Mouse (Mus musculus): ENCODE data around the gene Hspb6.

The Hspb6 gene

DNA sequence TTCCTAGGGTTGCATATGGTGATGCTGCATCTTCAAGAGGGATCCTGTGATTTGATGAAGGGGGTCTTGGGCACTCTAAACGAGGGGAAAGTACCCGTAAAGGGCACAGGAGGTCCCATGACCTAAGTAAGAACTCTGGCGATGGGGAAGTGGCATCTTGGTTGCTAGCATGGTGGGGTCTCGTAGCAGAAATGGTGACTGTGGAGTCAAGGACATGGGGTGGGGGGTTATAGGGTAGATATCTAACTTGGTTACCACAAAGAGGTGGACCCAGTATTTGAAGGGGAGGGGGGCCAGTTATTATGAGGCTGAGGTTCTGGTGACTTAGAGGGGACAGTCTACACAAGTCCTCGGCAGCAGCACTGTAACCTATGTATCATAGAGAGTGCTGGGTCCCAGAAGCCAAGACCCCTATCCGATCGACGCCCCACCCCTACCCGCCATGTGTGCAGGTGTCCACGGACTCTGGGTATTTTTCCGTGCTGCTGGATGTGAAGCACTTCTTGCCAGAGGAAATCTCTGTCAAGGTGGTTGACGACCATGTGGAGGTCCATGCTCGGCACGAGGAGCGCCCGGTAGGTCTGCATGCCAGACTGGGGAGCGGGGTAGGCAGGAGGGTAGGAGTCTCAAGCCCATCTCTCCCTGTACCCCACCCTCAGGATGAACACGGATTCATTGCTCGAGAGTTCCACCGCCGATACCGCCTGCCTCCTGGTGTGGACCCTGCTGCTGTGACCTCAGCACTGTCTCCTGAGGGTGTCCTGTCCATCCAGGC is 2.0 kb downstream of the Hspb6 start:
- DNase-seq, result no peak

DNA sequence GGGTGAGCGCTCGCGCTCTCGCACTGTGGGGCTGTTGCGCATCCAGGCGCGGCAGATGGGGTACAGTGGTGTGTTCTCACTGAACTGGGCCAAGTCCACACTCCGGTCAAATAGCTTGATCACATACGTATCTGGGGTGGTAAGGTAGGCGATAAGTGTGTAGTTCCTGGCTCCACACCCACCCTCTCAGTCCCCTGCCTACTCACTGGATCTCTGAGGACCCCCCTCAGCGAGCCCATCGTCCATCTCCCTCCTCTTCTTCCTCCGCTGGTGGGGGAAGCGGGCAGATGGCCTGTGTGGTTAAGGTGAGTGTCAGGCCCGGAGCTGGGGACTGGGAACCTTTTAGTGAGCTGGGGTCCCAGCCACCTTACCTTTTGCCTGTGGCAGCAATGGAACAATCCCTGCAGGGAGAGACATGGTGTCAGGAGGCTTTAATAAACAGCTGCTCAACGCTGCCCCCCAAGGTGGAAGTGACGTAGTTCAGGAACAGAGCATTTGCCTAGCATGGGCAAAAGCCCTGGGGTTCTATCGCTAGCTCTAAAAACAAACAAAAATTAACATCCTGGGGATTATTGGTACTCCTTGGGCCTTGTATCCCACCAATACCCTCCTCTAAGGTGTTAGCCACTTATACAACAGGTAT is 5.0 kb downstream of the Hspb6 start:
- peak; percentile 35 for DNase-seq

DNA sequence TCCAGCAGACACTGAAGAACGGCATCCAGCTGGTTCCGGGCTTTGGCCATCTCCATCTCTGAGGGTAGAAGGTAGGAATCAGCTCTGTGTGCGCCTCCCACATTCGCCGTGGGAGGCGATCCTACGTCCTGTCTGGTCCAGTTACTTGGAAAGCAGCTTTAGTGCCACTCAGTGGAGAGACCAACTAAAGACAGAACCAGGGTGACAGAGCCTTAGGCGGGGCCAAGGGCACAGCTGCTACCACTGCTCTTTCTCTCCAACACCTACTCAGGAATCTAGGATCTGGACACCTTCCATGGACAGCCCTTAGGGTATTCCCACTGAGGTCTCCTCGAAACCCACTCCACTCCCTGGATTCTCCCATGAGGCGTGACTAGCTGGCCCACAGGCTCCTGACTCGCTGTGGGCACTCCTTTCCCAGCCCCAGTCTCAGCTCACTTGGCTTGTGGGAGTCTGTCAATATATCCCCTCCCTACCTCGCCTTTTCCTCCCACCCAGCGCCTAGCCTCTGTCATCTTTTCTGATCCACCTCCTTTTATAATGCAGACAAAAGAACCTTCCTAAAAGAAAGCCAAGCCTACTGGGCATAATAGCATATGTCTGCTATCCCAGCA is 6.0 kb downstream of the Hspb6 start:
- no peak for DNase-seq

DNA sequence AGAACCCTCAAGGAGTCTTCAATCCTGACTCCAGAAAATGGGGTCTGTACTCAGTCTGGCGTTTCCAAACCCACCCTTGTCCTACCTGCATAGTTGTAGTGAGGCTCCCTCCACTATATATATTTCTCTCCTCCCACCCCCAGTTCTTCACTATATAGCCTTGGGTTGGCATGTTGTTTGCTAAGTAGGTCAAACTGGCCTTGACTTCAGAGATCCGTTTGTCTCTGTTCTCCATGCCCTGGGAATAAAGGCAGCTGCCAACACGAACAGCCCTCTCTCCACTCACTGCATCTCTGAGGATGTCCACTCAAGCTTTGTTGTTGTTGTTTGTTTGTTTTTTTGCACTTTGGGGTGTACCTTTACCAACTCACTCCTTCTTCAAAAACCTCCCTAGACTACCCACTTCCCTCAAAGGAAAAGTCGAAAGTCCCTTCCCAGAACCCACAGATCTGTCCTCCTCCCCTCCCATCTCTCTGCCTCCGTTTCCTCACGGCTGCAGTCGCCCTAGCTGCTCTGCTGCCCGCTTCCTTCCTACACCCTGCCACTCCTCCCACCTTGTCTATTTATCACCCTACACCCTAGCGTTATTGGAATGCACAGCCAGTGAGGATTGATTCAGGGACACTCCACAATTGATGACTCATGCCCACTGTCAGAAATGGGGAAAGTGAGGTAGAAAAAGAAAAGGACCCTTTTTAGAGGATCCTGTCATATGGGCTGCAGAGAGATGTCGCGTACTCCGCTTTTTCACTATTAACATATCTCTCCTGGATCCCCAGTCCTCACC is 6.9 kb downstream of the Hspb6 start:
- DNase-seq, result no peak

DNA sequence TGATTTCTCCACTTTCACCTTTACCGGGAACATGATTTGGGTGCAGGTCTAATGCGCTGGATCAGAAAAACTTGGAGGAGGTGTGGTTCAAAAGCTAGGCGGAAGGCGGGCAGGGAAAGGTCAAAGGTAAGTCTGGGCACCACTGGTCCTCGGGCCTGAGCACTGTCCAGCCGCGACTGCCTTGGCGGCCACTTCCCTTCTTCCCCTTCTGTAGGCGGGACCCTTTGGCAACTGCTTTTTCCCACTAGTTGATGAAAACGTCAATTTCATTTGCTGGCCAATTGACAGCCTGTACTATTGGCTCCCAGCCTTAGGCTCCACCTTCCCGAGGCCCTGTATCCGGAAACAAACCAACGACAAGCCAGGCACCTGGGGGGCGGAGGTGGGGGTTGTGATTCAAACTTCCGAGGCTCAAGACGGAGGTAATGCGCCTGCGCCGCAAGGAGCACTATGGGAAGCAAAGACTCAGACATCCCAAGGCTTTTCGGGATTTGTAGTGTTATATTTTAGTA is 7.5 kb downstream of the Hspb6 start, which contains the start of gene Lin37:
Lin37 (minus strand) TSS at position 396 of the 512 bp plus-strand sequence.
- DNase-seq, result peak; percentile 97

DNA sequence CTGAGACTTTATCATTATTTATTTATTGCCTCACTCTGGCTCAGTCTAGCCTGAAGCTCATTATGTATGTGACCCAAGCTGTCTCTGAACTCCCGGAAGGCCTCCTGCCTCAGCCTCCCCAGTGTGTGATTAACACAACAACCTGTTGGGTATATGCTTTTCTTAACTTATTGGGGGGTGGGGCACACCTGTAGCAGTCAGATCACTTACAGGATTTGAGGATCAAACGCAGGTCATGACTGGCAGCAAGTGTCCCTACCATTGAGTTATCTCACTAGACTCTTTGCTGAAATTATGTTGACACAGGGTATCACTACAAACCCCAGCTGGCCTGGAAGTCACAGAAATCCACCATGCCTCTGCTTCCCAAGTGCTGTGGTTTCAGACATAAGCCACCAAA is 8.3 kb downstream of the Hspb6 start:
- no peak for DNase-seq

DNA sequence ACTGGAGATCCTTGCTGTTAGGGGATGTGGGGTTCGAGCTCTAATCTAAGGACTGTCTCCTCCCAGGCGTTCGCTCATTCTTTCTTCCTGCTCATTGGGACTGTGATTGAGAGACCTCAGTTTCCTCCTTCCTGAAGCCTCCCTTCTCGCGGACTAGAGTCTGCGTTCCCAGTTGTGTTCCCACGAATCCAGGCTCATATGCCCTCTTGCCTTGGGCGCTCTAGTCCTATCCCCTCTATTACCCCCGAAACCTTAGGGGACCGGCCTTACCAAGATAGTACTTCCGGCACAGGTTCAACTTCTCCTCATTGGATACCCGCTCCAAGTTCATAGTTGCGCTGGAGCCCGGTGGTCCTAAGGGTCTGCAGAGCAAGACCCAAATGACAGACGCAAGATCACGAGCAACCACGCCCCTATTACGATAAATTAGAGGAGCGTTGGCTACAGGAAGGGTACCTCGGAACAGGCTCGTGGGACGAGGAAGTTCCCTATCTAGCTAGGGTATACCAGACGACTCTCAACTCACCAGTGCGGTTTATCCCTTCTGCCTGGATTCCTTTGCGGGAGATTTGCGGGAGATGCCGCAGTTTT is 10.6 kb downstream of the Hspb6 start:
- DNase-seq, result no peak

DNA sequence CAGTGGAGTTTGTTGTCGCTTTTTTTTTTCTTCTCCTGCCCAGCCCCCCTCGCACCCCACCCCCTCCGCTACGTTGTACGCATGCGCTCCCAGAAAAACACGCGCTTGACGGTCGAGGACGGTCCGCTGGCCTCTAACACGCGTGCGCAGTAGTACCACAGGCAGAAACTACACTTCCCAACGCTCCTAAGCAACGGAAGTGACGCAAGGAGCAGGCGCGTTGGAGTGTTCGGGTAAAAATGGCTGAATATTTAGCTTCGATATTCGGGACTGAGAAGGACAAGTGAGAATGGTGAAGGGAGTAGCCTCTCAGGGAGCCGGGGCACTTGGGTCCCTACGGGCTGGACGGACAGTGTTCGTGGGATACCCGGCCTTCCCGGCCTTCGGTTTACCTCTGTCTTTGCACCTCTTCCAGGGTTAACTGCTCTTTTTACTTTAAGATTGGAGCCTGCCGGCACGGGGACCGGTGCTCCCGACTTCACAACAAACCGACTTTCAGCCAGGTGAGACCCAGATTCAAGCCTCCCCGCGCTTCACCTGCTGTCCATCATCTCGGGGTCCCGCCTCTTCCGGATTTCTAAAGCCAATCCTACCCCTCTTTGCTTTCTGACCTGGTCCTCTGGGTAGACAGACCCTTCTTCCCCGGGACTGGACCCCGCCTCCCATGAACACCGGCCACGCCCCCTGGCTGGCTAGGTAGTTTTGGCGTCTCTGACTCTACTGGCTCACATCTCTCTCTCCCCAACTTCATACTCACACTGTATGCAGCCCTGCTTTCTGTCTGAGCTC is 11.3 kb downstream of the Hspb6 start, which contains the start of the genes U2af1l4, Gm49396 and Psenen:
U2af1l4 (plus strand) TSS at position 185 of the 789 bp plus-strand sequence.
Gm49396 (plus strand) TSS at position 228 of the 789 bp plus-strand sequence.
Psenen (minus strand) TSS at position 511 of the 789 bp plus-strand sequence.
- peak; percentile 98 for DNase-seq

DNA sequence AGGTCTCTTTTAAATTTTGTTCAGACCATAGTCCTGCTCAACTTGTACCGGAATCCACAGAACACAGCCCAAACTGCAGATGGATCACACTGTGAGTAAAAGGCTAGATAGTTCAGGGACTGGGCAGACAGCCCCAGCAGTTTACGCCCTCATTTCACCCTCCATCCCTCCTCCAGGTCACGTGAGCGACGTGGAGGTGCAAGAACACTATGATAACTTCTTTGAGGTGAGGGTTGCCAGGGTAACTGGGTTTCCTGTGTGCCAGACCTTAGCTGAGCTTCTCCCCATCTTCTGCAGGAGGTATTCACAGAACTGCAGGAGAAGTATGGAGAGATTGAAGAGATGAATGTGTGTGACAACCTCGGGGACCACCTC is 11.9 kb downstream of the Hspb6 start:
- DNase-seq, result no peak

DNA sequence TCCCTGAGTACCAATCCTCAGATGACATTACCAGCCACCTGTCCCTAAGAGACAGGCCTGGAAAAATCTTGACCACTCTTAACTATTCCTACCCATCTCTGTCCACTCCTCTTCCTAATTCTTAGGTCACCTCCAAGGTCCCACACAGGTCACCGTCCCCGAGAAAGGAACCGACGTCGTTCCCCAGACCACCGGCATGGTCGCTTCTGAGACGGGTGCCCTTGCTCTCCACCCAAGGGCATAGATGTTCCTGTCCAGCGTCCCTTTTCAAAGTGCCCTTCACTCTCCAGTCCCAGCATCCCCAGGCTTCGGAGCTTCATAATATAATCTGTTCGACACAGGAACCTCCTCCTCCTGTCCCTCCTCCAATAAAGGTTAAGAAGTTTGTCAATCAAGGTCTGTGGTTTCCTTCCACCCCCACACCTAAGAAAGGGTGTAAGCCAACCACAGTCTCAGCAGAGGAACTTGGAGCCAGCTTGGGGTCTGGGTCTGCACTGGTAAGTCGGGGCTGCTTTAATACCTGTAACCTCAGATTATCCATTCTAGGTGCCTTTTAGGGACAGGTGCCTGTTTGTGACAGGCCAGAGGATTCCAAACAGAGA is 13.1 kb downstream of the Hspb6 start, which contains the start of gene Igflr1:
Igflr1 (plus strand) TSS at position 458 of the 602 bp plus-strand sequence.
- no peak for DNase-seq

DNA sequence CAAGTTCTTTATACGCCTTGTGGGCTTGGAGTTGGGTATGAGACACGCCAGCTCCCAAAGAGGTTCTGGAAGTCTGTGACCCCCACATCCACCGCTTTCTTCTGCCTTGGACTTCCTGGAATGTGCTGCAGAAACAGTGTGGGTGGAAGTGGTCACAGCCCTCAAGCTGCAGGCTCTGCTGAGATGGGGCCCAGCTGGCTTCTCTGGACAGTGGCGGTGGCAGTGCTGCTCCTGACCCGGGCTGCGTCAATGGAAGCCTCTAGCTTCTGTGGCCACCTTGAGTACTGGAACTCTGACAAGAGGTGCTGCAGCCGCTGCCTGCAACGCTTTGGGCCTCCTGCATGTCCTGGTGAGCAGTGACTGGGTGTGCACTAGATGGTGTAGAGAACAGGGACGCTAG is 14.1 kb downstream of the Hspb6 start:
- no peak for DNase-seq

DNA sequence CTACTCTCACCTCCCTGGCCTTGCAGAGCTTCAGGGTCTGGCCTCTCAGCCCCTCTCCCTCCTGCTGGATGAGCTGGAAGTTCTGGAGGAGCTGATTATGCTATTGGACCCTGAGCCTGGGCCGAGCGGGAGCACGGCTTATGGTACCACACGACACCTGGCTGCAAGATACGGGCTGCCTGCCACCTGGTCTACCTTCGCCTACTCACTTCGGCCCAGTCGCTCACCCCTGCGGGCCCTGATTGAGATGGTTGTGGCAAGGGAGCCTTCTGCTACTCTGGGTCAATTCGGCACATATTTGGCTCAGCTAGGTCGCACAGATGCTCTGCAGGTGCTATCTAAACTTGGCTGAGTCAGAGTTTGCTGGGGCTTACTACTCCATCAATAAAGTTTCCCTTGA is 15.6 kb downstream of the Hspb6 start:
- no peak for DNase-seq

DNA sequence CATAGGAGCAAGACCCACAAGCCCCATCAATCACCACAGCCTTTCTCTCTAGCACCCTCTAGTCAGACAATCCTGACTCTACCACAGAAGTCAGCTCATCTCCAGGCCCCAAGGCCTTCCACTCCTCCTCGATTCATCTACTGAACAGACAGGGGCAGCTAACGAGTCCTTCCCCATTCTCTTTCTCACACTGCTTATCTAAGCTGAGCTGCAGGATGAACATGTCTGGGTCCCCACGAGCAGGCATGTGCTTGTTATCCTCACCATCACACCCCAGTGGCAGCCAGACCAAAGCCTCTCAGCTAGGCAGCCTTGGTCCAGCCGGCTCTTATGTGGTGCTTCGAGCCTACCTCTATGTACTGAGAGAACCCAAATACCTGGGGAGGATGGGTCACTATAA is 20.4 kb downstream of the Hspb6 start:
- no peak for DNase-seq

DNA sequence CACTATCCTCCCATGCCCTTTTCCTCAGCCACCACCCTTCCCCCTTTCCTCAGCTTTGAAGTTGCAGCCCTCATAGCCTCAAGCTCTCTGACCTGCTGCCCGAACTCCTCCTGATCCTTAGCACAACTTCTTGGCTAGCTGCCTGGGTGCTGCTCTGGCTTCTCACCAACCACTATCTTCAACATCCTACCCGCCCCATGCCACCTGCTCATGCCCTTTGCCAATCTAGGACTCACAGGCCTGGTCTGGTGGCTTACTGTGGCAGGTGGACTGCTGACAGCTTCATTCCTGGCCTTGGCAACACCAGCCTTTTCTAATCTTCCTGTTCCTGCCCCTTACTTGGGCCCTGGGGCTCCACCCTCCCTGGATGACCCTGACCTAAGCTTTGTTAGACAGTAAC is 21.0 kb downstream of the Hspb6 start:
- DNase-seq, result no peak

DNA sequence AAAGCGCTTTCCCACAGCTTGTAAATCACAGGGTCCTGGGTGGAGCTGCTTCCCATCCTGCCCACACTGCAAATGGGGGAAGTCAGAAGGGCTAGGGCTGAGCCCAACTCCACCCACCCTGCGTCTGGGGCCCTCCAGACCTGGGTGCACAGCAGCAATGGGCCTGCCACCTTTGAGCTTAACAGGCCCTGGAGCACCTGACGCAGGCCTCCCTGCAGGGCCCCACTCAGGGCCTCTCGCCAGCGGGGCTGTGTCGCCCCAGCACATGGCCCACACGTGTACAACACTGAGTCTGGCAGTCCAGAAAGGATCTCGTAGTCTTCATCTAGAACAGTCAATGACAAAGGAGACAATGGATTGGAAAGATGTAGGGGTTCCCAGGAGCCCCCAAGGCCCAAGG is 28.0 kb downstream of the Hspb6 start:
- DNase-seq, result no peak

DNA sequence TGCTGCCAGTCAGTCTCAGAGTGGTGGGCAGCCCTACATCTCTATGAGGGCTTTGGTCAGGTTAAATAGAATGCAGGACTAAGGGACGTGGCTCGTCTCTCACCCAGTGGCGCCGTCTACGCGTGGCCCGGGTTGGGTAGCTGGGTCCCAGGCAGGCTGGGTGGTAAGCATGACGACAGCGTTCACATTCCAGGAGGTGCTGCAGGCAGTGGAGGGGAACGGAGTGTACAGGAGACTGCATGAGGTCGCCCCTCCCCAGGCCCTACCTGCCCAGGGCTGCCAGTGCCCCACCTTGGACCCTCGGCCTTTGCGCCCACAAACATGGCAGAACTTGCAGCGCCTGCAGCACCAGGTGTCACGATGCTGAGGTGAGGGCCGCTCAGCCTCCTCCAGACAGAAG is 29.6 kb downstream of the Hspb6 start:
- DNase-seq, result no peak

DNA sequence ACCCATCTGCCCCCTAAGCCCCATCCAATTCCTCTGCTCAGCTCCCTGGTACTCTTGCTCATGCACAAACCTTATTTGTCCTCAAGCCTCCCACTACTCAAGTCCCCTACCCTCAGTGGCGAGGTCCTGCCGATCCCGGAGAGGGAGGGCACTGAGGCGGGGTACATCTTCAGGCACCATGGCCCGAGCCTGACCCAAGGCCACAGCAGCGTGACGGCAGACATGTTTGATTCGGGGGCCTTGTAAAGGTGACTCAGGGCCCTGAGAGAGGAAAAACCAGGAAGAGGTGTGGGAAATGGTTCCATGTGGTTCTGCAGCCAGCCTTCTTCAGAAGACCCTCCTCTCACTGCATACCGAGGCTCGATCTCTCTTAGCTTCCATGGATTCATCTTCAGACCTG is 32.4 kb downstream of the Hspb6 start:
- DNase-seq, result no peak

DNA sequence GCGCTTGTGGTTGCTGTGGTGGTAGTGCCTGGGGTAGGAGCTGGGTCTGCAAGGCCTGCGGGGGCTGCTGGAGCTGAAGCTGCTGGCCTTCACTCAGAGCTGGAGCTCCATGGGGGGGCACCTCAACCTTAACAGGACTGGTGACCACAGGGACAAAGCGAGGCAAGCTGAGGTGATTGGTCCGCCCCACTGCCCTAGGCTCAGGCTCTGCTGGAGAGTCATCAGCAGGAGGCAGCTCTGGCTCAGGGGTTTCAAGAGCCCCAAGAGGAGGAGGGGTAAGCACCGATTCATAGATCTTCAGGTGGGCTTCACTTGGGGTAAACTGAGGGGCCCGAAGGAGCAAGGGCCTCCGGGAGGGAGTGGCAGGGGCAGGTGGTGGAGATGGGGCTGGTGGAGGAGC is 33.2 kb downstream of the Hspb6 start:
- DNase-seq, result no peak

DNA sequence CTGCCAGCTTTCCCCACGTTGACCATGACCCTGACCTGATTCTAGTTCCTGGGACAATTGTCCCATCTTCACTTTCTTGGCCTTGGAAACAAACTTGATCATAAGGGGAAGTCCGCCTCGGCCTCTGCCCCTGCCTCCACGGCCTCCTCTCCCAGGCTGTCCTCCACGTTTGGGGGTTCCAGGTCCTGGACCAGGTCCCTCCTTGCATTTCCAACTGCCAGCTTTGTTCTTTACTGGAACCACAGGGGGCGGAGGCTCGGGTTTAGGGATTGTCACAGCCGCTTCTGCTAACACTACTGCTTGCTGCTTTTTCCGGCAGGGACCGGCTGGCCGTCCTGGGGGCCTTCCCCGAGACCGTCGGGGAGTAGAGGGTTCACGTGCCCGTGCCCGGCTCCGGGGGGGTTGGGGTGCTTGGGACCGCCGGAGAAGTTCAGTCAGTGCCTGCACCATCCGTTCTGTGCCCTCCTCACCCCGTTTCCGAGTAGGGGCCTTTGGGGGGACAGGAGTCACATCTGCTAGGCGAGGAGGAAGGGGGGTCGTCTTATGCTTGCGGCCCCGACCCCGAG is 34.6 kb downstream of the Hspb6 start:
- no peak for DNase-seq

DNA sequence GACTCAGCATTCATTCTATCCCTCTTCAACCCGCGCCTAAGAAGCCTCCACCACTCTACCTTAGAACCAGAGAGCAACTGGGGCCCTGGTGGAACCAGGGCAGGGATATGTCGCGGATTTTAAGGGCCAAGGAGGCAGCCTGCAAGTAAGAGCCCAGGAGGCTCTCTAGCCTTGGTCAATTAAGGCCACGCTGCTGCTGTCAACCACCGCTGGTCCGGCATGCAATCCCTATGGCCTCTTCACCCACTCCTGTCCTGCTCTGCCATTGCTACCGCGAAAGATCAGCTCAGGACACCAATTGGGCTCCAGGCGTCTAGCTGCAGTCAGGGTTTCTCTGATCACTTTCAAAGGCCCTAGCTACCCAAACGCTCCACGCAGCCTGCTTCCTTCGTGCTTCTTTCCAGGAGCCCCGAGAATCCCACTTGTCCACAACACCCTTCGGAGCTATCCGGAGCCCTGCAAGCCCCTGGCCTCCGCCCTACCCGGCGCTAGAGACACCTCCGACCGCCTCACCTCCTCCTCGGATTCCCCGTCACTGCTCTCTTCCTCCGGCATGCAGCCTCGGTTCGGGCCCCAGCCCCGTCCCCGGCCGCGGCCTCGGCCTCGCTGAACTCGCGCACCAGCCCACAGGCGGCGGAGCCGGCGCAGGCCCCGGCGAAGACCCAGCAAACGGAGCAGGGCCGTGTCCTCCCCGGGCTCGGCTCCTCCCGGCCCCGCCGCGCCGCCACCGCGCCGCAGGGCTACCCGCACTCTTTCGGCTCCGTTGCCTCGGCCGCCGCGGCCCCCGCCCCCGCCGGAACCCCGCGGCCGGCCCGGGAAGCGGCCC is 36.1 kb downstream of the Hspb6 start:
- peak; percentile 42 for DNase-seq
